Mouse (Mus musculus) embryonic fibroblast, embryonic 13.5 days (primary cell): ENCODE measurements around the gene Sdf4. TPM values are rescaled to one million over a fixed set of nuclear protein-coding genes. Genes with fewer than 3 reads are reported as not detected.

Experiments used
- H3K27ac ChIP-seq: 2 replicates; pipeline ENCODE4 v1.5.1; 2012; ENCODE audit warnings: low read length, control low read depth, inconsistent platforms; ENCODE audit not compliant: insufficient read depth
- H3K4me1 ChIP-seq: 2 replicates; pipeline ENCODE4 v1.6.1; 2011; ENCODE audit warnings: low read length; ENCODE audit not compliant: control insufficient read depth, insufficient read depth
- H3K4me3 ChIP-seq: 2 replicates; pipeline ENCODE4 v1.5.1; 2011; ENCODE audit warnings: mild to moderate bottlenecking, control low read depth, low read length; ENCODE audit not compliant: insufficient read depth
- CTCF ChIP-seq: IDR thresholded peaks from 2 replicates; pipeline ENCODE4 v1.5.1; 2011; ENCODE audit warnings: mild to moderate bottlenecking, control low read depth, low read length, moderate library complexity, borderline replicate concordance; ENCODE audit not compliant: insufficient read depth
- POLR2A ChIP-seq: IDR thresholded peaks from 2 replicates; pipeline ENCODE4 v1.6.1; 2011; ENCODE audit warnings: low read depth, mild to moderate bottlenecking, control low read depth, low read length, moderate library complexity
- polyA plus RNA-seq: library from polyadenylated mRNA; stranded (reverse); fragments of >200 nt; gene quantifications from 2 replicates; pipeline ENCODE4 v1.2.4, GENCODE M21; 2011; ENCODE audit warnings: low read depth; ENCODE audit not compliant: missing spikeins, insufficient read length

Gene Sdf4
- polyA plus RNA-seq, 1 experiment = 187 TPM

DNA sequence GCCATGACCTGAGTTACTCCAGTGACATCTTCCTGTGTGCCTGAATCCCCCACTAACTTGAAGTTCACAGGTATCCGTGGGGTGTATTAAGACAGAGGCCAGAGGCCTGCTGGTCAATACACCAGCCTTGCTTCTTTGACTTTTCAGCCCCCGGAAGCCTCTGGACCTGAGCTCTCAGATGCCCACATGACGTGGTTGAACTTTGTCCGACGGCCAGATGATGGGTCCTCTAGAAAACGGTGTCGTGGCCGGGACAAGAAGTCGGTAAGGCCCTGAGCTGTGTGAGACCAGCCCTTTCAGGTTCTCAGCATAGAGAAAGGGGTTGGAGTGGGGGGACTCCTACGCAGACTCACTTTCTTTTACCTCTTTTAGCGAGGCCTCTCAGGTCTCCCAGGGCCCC is 28.3 kb upstream of the Sdf4 start:
- Histone ChIP-seq H3K27ac (no peak overlapping the region), H3K4me1 (peaks cover 4% of the 10 kb centered on the region; the same call in 1 of the 2 replicates), H3K4me3 (no peak overlapping the region)
- TF ChIP-seq CTCF (no peak), POLR2A (no peak)

DNA sequence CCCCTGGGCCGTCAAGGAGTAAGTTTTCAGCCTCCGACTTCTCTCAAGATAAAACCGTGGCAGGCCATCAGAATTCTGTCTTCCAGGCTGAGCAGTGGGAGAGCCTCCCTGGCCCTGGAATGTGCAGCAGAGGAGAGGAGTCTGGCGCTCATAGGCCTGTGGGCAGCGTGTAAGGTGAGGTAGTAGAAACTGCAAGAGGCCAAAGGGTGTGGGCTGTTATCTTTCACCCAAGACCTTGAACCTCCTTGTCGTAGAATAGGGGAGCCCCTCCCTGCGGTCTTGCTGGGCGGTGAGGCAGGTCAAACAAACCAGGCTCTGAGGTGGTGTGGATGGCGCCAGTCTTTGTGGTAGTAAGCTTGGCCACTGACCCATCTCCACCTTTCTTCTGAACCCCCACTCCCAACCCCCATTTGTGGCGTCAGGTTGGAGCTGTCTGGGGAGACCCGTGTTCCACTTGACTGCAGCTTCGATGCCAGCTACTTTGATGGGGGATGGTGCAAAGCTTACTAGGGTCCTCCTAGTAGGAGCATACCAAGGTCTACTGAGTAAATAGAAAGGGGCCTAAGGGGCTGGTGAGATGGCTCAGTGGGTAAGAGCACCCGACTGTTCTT is 23.5 kb upstream of the Sdf4 start:
- no peak overlapping the region for H3K4me3 ChIP-seq

DNA sequence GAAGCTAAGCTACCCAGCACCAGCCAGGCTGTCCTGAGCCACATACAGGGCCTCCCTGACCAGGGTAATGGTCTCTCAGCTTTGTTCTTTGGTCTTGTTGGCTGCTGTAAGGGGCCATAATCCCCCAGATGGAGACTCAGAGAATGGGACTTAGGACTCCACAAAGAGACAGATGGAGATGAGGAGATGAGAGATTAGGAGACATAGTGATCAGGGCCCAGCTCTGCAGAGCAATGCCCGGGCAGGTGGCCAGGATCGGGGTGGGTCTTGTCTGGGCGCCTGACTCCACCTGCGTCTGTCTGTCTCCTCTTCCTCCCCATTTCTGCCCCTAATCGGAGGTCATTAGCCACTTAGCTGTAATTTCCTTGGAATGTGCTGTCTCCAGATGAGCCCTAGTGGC is 22.4 kb upstream of the Sdf4 start:
- H3K4me1 ChIP-seq = no peaks in the 10 kb centered on the region
- no peak for TF ChIP-seq POLR2A
- H3K4me3 ChIP-seq = no peak overlapping the region
- no peak overlapping the region for H3K27ac ChIP-seq

More for the DNA sequence above, 23.5 kb upstream of the Sdf4 start:
- TF ChIP-seq CTCF (no peak), POLR2A (no peak)
- H3K27ac ChIP-seq = no peak overlapping the region
- no peaks in the 10 kb centered on the region for H3K4me1 ChIP-seq

DNA sequence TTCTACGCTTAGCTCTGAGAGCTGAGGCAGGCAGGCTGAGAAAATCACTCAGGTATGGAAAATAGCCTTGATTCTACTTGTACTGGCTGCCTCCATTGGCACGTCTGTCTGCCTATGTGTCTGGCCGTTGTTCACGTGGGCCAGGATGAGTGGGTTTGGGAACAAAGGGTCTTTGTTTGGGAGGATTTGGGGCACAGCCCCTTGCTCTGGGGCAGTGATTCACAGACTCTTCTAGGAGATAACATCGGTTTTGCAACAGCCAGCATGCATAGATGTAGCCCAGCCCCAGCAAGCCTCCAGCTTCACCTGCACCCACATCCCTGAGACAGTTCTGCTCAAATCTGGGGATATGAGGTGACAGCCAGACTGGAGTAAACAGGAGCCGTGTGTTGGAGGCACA is 20.0 kb upstream of the Sdf4 start:
- no peak overlapping the region for H3K27ac ChIP-seq
- no peaks in the 10 kb centered on the region for H3K4me1 ChIP-seq
- H3K4me3 ChIP-seq = no peak overlapping the region
- TF ChIP-seq CTCF (no peak), POLR2A (no peak)

DNA sequence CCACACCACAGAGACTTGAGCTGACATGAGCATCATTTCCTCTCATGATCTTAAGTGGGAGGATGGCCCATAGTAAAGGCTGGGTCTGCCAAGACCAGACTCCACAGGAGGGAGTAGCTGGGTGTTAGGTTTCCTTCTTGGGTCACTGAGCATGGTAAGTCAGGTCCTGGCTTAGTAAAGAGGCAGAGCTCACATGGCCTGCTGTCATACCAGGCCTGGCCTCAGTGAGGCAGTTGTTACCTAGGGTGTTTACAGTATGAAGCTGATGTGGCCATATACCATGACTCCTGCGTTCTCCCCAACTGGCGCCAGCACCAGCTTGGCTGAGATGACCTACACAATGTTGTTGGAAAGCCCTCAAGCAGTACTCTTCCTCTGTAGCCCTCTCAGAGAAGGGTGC is 19.4 kb upstream of the Sdf4 start:
- H3K4me1 ChIP-seq = no peaks in the 10 kb centered on the region
- no peak overlapping the region for H3K27ac ChIP-seq
- no peak overlapping the region for H3K4me3 ChIP-seq
- TF ChIP-seq CTCF = no peak
- no peak for TF ChIP-seq POLR2A

DNA sequence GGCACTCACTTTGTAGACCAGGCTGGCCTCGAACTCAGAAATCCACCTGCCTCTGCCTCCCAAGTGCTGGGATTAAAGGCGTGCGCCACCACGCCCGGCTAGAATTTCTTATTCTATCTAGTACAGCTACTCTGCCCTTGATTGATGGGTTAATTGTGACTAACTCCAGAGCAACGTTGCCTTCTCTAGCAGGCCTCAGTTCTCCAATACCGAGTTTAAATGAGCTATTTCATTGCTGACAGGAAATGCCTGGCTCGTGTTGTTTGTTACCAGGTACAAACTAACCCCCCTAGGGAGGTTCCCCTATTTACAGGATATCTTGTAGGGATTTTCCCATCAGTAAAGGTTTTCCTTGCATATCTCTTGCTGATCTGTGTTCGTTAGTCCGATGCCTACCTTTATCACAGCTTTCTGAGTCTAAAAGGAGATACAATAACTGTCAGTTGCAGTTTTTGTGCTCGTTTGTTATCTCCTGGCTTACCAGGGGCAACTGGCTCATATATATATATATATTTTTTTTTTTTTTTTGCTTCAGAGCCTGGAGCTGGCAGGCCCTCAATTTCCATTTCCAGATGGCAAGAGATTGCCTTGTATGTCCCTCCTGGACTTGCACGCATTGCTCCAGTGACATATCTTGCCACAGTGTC is 11.1 kb upstream of the Sdf4 start:
- no peak overlapping the region for H3K4me3 ChIP-seq
- H3K4me1 ChIP-seq = no peaks in the 10 kb centered on the region
- TF ChIP-seq CTCF (no peak), POLR2A (no peak)
- no peak overlapping the region for H3K27ac ChIP-seq

DNA sequence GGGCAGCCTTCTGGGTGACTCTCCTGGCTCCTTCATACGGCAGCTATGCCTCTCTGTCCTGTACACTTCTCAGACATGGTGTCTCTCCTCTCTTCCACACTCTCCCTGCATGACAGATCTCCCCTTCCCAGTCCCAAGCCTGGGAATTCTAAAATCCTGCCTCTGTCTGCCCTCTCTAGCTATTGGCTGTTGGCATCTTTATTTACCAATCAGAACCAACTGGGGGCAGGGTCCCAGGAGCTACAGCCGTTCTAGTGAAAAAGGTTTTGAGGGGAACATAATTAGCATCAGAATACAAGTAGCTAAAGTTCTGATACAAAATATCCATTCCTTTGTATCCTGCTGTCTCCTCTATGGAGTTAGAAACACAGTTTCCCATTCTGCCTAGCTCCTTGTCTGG is 8.9 kb upstream of the Sdf4 start:
- Histone ChIP-seq H3K27ac (no peak overlapping the region), H3K4me3 (no peak overlapping the region), H3K4me1 (no peaks in the 10 kb centered on the region)
- TF ChIP-seq CTCF = no peak
- TF ChIP-seq POLR2A = no peak

DNA sequence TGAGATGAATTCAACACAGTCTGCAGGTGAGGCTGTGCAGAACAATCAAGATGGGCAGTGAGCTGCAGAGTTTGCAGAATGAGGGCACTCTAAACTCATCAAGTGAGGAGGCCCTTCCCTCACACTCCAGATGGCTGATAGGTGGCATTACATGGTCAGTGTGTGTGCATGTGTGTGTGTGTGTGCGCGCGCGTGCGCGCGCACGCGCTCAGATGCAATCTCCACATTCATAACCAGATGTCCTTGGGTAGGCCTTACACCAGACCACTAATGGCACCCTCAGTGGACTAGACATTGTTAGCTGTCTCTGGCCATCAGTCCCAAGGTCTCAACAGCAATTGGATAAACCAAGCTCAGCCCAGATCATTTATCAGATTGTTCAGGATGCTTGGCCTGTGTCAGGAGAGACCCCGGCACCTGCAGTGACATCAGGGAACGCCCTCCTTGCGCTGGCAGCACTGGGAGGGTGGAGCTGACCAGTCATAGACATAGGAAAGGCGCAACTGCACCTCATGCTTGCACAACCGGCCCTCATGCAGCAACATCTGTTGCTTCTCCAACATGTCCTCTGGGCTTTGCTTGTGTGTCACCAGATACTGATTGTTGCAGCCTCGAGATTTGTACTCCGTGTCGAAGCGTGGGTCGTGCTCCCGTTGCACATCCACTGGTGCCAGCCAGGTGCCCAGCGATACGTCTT is 1.3 kb upstream of the Sdf4 start:
- H3K4me3 ChIP-seq = peak overlapping the region; percentile 50
- H3K27ac ChIP-seq = no peak overlapping the region
- peaks cover 3% of the 10 kb centered on the region; the same call in 1 of the 2 replicates for H3K4me1 ChIP-seq
- TF ChIP-seq CTCF (no peak), POLR2A (0 out of 2 replicates have a peak, but pooled peaks have one; percentile 1)

DNA sequence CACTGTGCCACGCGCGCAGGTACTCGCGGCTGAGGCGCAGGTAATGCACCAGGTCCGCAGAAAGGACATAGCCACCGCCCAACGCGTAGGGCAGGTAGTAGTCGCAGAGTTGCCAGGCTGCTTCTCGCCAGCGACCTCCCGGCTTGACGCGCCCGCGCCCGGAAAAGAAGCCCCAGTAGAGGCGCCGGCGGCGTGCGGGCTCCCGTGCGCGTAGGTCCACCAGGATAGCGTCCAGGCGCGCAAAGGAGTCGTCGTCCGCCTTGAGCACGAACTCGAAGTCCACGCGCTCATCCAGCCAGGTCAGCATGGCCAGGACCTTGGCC is 803 bp upstream of the Sdf4 start:
- peak overlapping the region; percentile 50 for H3K4me3 ChIP-seq
- peaks cover 3% of the 10 kb centered on the region; the same call in 1 of the 2 replicates for H3K4me1 ChIP-seq
- no peak for TF ChIP-seq CTCF
- TF ChIP-seq POLR2A = no peak
- H3K27ac ChIP-seq = peak overlapping the region; percentile 85

DNA sequence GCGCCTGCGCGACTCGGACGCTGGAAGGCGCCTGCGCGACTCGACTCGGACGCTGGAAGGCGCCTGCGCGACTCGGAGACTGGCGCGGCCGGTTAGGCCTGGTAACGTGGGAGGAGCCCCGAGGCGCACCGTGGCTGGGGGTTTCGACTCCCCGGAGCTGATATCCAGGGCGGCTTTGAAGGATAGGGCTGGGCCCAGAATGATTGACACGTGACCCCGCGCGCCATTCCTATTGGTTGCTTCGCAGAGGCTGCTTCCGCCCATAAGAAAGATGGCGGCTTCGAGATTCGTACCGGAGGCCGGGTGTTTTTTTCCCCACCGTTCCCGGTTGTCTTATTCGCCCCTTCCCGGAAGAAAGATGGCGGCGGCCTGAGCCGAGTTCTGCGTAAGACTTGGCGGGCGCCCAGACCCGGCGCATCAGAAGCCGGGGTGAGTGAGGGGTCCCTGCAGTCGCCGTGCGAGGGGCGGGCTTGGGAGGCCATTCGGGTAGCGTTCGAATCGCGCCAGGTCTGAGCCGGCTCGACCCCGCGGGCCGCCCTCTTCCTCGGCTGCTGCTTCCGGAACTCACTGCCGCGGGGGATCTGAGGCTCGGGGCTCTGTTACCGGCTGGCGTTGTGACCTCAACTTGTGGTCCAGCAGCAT is 355 bp downstream of the Sdf4 start:
- TF ChIP-seq CTCF (no peak), POLR2A (peak; percentile 59; the same call in 1 of the 2 replicates)
- peak overlapping the region; percentile 98 for H3K4me3 ChIP-seq
- peak overlapping the region; percentile 93 for H3K27ac ChIP-seq
- H3K4me1 ChIP-seq = peaks cover 3% of the 10 kb centered on the region; the same call in 1 of the 2 replicates
